Mouse (Mus musculus) thymus, adult 2 months (tissue): ENCODE measurements at regions not wholly inside any gene's neighbourhood (a gene's known extent, or its start where the extent isn't known, plus 50 kb on each side); places are given as distances from the start of the nearest gene placed in this dataset.
"Not testable (repeated sequence)": the region's sequence is repeated elsewhere in the genome, so short reads cannot be mapped to it uniquely, and the experiment has no call there.

Source experiments
- DNase-seq: peaks from one replicate; pipeline ENCODE4 v3.0.0; 2021
- H3K27ac ChIP-seq: fragments of 200-500 bp; 2 replicates; pipeline ENCODE4 v1.5.1; 2012; ENCODE audit warnings: low read length, control low read depth; ENCODE audit not compliant: control insufficient read depth, insufficient read depth
- H3K27me3 ChIP-seq: fragments of 200-500 bp; 2 replicates; pipeline ENCODE4 v1.6.1; 2012; ENCODE audit warnings: mild to moderate bottlenecking, low read length, moderate library complexity, mixed read lengths; ENCODE audit not compliant: control insufficient read depth, insufficient read depth
- H3K36me3 ChIP-seq: fragments of 200-500 bp; 2 replicates; pipeline ENCODE4 v1.6.1; 2012; ENCODE audit warnings: mild to moderate bottlenecking, low read length, moderate library complexity; ENCODE audit not compliant: control insufficient read depth, insufficient read depth
- H3K4me1 ChIP-seq: fragments of 200-500 bp; replicated peaks from 2 replicates; pipeline ENCODE4 v1.6.1; 2012; ENCODE audit warnings: low read length; ENCODE audit not compliant: control insufficient read depth, insufficient read depth
- H3K4me3 ChIP-seq: fragments of 200-500 bp; 2 replicates; pipeline ENCODE4 v1.5.1; 2012; ENCODE audit warnings: mild to moderate bottlenecking, low read length, control low read depth, moderate library complexity; ENCODE audit not compliant: control insufficient read depth, insufficient read depth
- CTCF ChIP-seq: fragments of 200-500 bp; IDR thresholded peaks from 2 replicates; pipeline ENCODE4 v1.5.1; 2012; ENCODE audit warnings: mild to moderate bottlenecking, control low read depth, low read length, moderate library complexity, borderline replicate concordance; ENCODE audit not compliant: control insufficient read depth, poor library complexity, insufficient read depth; ENCODE audit errors: extremely low read depth
- POLR2A ChIP-seq: fragments of 200-500 bp; IDR thresholded peaks from 2 replicates; pipeline ENCODE4 v1.6.1; 2012; ENCODE audit warnings: mild to moderate bottlenecking, low read length, control low read depth, moderate library complexity; ENCODE audit not compliant: control insufficient read depth, poor library complexity, insufficient read depth; ENCODE audit errors: extremely low read depth
- WGBS: fragments of 180-500 bp; shearing (Covaris S2); methylation state at CpG from one replicate; pipeline ENCODE4 v1.1.7; 2018; 5-methylcytosine and 5-hydroxymethylcytosine counted together

DNA sequence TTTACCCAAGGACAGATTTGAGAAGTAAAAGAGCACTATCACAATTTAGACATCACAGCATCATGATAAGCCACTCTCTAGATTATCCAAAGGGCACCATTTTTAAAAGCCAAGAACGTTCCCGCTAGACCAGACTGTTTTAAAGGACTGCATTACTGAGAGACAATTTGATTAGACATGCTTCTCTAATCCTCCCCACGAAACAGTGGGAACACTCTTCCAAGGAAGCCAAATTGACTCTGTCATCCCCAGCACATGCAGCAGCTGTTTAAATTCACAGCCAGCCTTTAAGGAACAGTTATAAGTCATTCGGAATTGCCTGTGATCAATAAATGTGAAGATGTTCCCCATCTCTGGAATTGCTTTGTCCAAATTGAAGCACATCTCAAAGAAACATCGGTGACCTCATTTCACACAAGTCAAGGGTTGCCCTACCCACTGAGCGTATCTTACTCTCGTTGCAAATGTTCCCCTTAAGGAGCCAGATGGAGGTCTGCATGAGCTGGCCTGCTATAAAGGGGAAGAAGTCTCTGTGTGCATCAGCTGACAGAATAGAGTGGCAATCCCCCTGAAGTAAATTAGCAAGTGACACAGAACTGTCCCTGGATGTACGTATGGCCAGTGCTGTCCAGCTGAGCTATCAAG is 393.2 kb downstream of the Pid1 start:
- DNase-seq = no peak
- WGBS = 85% methylated on average over 8 of the region's 8 CpGs
- H3K36me3 ChIP-seq = no peaks in the 10 kb centered on the region
- H3K4me1 ChIP-seq = no peaks in the 10 kb centered on the region
- no peaks in the 10 kb centered on the region for H3K27me3 ChIP-seq
- no peak overlapping the region for H3K27ac ChIP-seq
- no peak for TF ChIP-seq CTCF
- no peak overlapping the region for H3K4me3 ChIP-seq

DNA sequence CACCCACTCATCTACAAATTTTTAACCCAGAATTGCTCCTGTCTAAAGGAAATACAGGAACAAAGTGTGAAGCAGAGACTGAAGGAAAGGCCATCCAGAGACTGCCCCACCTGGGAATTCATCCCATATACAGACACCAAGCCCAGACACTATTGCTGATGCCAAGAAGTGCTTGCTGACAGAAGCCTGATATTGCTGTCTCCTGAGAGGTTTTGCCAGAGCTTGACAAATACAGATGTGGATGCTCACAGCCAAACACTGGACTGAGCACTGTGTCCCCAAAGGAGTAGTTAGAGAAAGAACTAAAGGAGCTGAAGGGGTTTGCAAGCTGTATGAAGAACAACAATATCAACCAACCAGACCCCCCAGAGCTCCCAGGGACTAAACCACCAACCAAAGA is 399.3 kb downstream of the Pid1 start:
- not testable (repeated sequence) for DNase-seq, H3K27me3 ChIP-seq, H3K27ac ChIP-seq, H3K36me3 ChIP-seq, H3K4me1 ChIP-seq, H3K4me3 ChIP-seq

DNA sequence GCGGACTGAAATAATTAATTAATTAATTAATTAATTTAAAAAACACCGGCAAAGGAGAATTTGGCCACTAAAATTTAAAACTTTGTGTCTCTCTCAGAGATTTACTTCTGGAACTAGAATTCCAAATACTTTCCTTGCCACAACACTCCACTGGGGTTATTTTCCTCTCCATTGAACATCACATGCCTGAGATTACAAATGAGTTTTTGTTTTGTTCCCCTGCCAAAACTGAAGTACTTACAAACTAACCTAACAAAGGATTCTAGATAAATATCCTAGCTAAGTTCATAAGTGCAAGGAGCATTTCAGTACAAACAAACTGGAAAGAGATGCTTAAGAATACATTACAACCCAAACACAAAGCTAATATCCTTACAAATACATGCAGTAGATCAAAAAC is 402.2 kb downstream of the Pid1 start:
- no peak for TF ChIP-seq CTCF
- TF ChIP-seq POLR2A = no peak
- no peak overlapping the region for H3K27ac ChIP-seq
- no peak for DNase-seq
- H3K27me3 ChIP-seq = no peaks in the 10 kb centered on the region
- WGBS = 92% methylated on average over 2 of the region's 2 CpGs
- H3K4me3 ChIP-seq = no peak overlapping the region
- no peaks in the 10 kb centered on the region for H3K36me3 ChIP-seq
- no peaks in the 10 kb centered on the region for H3K4me1 ChIP-seq

DNA sequence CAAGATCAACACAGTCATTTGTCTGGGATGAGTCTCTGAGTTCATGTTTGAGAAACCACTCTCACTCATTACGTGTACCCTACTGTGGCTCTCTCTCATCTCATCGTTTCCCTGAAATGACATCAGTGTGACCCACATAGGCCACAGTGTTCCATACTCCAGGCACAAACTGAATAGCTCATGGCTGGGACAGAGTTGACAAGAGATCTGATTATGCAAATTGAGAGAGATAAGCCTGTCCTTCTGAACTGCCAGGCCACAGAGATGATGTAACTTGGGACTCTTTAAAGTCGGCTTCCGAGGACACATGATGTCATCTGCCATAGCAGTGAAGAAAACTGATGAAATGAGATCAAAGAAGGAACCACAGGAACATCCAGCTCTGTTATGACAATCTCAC is 404.2 kb downstream of the Pid1 start:
- Histone ChIP-seq H3K27me3 (no peaks in the 10 kb centered on the region), H3K36me3 (no peaks in the 10 kb centered on the region), H3K4me1 (no peaks in the 10 kb centered on the region), H3K27ac (no peak overlapping the region), H3K4me3 (no peak overlapping the region)
- no peak for DNase-seq
- 90% methylated on average over 4 of the region's 4 CpGs for WGBS
- no peak for TF ChIP-seq POLR2A

DNA sequence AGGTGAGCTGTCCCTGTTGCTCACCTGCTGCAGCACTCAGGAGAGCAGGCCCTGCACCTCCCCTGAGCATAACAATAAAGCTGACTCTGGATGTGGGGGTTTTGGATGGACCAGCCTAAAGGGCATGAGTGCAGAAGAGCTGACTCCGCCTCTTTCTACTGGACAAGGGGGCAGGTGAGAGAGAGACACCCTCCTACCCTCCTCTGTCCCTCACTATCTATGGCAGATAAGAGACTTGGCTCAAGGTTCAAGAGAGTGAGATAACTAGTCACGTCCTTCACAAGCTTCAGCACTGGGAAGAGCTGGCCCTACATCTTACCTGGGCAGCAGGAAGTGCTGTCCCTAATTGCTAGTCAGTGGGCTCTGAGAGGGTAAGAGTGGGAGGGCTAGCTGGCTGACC is 441.1 kb downstream of the Pid1 start:
- WGBS = 95% methylated on average over 2 of the region's 2 CpGs
- no peak for DNase-seq
- no peaks in the 10 kb centered on the region for H3K36me3 ChIP-seq

DNA sequence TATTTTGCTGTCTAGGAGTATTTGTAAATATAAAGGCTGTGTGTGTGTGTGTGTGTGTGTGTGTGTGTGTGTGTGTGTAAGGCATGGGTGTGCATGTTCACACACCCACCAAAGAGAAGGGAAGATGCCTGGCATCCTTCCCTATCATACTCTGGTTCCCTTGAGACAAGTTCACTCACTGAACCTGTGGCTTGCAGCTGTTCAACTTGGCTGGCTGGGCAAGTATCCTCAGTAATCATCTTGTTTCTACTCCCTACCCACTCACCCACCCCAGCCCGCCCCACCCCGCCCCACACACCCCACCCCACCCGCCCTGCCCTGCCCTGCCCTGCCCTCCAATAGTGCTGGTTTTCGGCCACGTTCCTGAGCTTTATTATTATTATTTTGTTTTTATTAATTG is 448.5 kb downstream of the Pid1 start:
- Histone ChIP-seq H3K27me3 (no peaks in the 10 kb centered on the region), H3K36me3 (no peaks in the 10 kb centered on the region), H3K4me3 (no peak overlapping the region), H3K27ac (no peak overlapping the region), H3K4me1 (no peaks in the 10 kb centered on the region)
- DNase-seq = no peak
- TF ChIP-seq POLR2A (no peak), CTCF (no peak)
- 92% methylated on average over 5 of the region's 5 CpGs for WGBS

More for the DNA sequence above, 441.1 kb downstream of the Pid1 start:
- no peak overlapping the region for H3K27ac ChIP-seq
- no peak overlapping the region for H3K4me3 ChIP-seq
- no peaks in the 10 kb centered on the region for H3K4me1 ChIP-seq
- TF ChIP-seq CTCF (no peak), POLR2A (no peak)
- H3K27me3 ChIP-seq = no peaks in the 10 kb centered on the region

DNA sequence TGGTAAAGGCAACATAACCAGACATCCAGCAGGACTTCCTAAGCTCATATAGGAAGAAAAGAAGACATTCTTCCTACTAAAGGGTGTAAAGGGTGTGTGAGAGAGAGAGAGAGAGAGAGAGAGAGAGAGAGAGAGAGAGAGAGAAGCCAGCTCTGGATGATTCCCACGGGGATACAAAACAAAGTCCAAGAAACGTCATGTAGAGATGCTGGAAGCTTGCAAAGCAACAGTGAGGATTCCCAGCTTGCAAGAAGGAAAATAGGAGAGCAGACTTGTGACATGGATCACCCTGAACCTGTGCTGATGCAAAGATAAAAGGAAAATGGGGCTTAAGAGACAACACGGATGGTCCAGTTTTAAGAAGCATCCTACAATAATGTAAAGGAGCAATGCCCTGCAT is 456.6 kb downstream of the Pid1 start:
- Histone ChIP-seq H3K27me3 (no peaks in the 10 kb centered on the region), H3K4me3 (no peak overlapping the region), H3K36me3 (no peaks in the 10 kb centered on the region), H3K4me1 (no peaks in the 10 kb centered on the region), H3K27ac (no peak overlapping the region)
- TF ChIP-seq CTCF (no peak), POLR2A (no peak)
- 69% methylated on average over 3 of the region's 3 CpGs for WGBS
- no peak for DNase-seq
